Mouse (Mus musculus) kidney, embryonic 16.5 days (tissue): ENCODE measurements at regions not wholly inside any gene's neighbourhood (a gene's known extent, or its start where the extent isn't known, plus 50 kb on each side); places are given as distances from the start of the nearest gene placed in this dataset.

Source experiments
- ATAC-seq: fragments of 200-750 bp; cut with Nextera tagmentation; 2 replicates; pipeline ENCODE4 v1.8.0; 2017; ENCODE audit warnings: moderate TSS enrichment; ENCODE audit not compliant: low FRiP score, low TSS enrichment
- H3K27ac ChIP-seq: fragments of 300-500 bp; sonication (generic); 2 replicates; pipeline ENCODE4 v1.5.1; 2014; ENCODE audit warnings: low read length
- H3K27me3 ChIP-seq: fragments of 300-500 bp; sonication (generic); 2 replicates; pipeline ENCODE4 v1.6.1; 2014; ENCODE audit warnings: low read length, control low read depth, mixed read lengths; ENCODE audit not compliant: insufficient read depth
- H3K36me3 ChIP-seq: fragments of 300-500 bp; sonication (generic); 2 replicates; pipeline ENCODE4 v1.6.1; 2014; ENCODE audit warnings: low read length, control low read depth, mixed read lengths; ENCODE audit not compliant: insufficient read depth
- H3K4me1 ChIP-seq: fragments of 300-500 bp; sonication (generic); 2 replicates; pipeline ENCODE4 v1.6.1; 2014; ENCODE audit warnings: low read length, control low read depth, mixed read lengths; ENCODE audit not compliant: insufficient read depth
- H3K4me2 ChIP-seq: fragments of 300-500 bp; sonication (generic); replicated peaks from 2 replicates; pipeline ENCODE4 v1.6.1; 2014; ENCODE audit warnings: low read depth, low read length
- H3K4me3 ChIP-seq: fragments of 300-500 bp; sonication (generic); 2 replicates; pipeline ENCODE4 v1.5.1; 2014; ENCODE audit warnings: mild to moderate bottlenecking, low read length
- H3K9ac ChIP-seq: fragments of 300-500 bp; sonication (generic); replicated peaks from 2 replicates; pipeline ENCODE4 v1.6.1; 2014; ENCODE audit warnings: low read length
- H3K9me3 ChIP-seq: fragments of 300-500 bp; sonication (generic); 2 replicates; pipeline ENCODE4 v1.6.1; 2016; ENCODE audit warnings: low read length, control low read depth
- WGBS: fragments of 180-500 bp; shearing (Covaris S2); extraction: QIAGEN DNeasy Blood & Tissue Kit; methylation state at CpG from one replicate; pipeline ENCODE4 v1.1.7; 2014; 5-methylcytosine and 5-hydroxymethylcytosine counted together

DNA sequence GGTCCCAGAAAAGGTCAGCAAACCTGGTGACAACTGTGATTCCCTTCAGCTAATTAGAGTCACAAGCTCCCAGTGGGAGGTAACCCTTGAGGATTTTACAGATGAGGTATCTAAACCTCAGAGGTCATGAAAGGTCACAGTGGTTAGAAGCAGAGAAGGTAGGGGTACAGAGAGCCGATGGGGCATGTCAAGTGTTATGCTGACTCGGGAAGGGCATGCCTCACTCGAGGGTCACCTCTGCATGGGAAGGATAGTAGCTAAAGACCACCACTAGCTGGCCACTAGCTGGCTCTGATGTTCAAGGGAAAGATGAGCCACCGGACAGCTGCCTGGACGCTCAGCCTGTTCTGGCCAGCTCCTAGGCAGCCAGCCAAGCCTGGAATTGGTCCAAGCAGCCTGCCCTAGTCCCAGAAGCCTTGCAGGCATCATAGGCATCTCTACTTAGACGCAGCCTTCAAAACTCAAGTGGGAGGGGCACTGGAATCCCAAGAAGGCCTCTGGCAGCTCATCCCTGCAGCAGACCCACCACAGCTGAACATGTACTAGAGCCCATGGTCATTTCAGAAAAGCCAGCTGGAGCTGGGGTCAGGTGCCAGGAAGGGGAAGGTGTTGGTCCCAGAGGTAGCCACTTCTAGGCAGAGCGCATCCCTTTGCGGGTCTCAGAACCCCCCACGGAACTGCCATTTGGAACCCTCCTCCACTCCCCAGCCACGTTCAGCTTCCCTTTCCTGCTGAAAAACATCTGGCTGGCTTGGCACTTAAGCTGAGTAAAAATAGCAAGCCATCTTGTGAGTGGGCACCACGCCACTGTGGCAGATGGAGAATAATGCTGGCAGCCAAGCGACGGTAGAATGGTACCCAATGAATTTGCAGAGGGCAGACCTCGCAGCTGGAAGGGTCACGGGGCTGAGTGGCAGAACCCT lies 159.8 kb downstream of the Rybp start:
- Histone ChIP-seq H3K4me3 (no peak overlapping the region), H3K4me1 (peaks cover 5% of the 10 kb centered on the region; the same call in 1 of the 2 replicates), H3K36me3 (no peaks in the 10 kb centered on the region), H3K27me3 (peaks cover 2% of the 10 kb centered on the region; the same call in 1 of the 2 replicates), H3K27ac (no peak overlapping the region), H3K9me3 (peaks cover 2% of the 10 kb centered on the region; the same call in 1 of the 2 replicates), H3K4me2 (no peak overlapping the region), H3K9ac (no peak overlapping the region)
- WGBS, result 34% methylated on average over 15 of the region's 15 CpGs
- ATAC-seq, result peak; percentile 79

DNA sequence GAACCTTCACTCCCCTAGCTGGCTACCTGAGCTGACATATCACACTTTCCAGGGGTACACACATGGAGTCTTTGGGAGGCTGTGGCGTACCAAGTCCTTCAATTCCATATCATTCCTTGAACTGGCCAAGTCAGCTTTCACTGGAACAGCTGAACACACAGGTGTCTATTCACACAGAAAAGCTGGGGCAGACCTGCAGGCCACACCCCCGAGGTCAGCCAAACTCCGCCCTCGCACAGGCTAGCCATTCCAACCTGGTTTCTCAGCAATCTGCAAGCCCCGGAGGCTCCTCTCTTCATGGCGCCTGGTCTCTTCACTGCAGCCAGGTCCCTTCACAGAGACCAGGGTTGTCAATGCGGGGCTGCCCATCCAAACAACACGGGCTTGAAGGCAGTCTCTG lies 160.5 kb downstream of the Rybp start:
- Histone ChIP-seq H3K9me3 (peaks cover 2% of the 10 kb centered on the region; the same call in 1 of the 2 replicates), H3K4me2 (no peak overlapping the region), H3K4me3 (no peak overlapping the region), H3K27me3 (peaks cover 2% of the 10 kb centered on the region; the same call in 1 of the 2 replicates), H3K9ac (no peak overlapping the region), H3K27ac (no peak overlapping the region), H3K4me1 (peaks cover 5% of the 10 kb centered on the region; the same call in 1 of the 2 replicates), H3K36me3 (no peaks in the 10 kb centered on the region)
- no peak for ATAC-seq
- 58% methylated on average over 8 of the region's 8 CpGs for WGBS

DNA sequence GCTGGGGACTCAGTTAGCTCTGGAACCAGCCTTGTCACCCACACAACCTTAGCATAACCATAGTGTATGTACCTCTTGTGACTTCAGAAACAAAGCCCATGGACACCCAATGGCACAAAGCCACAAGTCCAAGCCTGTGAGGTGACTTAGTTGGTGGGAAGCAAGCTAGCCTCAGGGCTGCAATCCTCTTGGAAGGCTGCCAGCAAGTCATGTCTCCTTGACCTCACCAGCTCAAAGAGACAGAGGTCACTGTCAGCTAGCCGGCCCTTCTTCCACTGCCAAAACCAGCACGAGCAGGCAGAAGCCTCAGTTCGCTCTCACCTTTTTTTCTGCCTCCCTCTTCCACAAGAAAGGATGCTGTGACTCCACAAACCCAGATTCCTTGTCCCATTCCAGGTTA lies 161.0 kb downstream of the Rybp start:
- peaks cover 4% of the 10 kb centered on the region for H3K27me3 ChIP-seq
- peaks cover 5% of the 10 kb centered on the region; the same call in 1 of the 2 replicates for H3K4me1 ChIP-seq
- H3K36me3 ChIP-seq, result no peaks in the 10 kb centered on the region
- ATAC-seq, result no peak
- H3K9me3 ChIP-seq, result peaks cover 2% of the 10 kb centered on the region; the same call in 1 of the 2 replicates
- H3K9ac ChIP-seq, result no peak overlapping the region
- no peak overlapping the region for H3K27ac ChIP-seq
- H3K4me2 ChIP-seq, result no peak overlapping the region
- H3K4me3 ChIP-seq, result no peak overlapping the region
- 75% methylated on average over 3 of the region's 3 CpGs for WGBS

DNA sequence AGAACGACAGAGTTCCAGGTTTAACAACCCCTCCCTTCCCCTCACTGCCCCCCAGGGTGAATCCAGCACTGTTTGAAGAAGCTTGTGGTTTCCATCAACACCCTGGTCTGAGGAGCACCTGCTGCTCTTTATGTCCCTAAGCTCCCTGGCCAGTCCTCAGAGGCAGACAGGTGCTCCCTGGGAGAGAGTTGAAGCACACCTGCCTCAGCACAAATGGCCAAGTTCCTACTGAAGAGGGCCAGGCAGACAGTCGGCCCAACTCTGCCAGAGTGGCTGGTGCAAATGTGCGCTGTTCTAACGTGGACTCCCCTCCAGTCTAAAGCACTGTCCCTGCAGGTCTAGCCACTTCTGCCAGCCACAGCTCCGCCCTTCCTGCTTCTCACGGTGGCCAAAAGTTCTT lies 166.0 kb downstream of the Rybp start:
- WGBS, result 56% methylated on average over 6 of the region's 6 CpGs
- no peaks in the 10 kb centered on the region for H3K36me3 ChIP-seq
- H3K9ac ChIP-seq, result no peak overlapping the region
- no peak for ATAC-seq
- H3K9me3 ChIP-seq, result peaks cover 2% of the 10 kb centered on the region; the same call in 1 of the 2 replicates
- no peak overlapping the region for H3K4me3 ChIP-seq
- H3K27me3 ChIP-seq, result peaks cover 6% of the 10 kb centered on the region
- H3K4me1 ChIP-seq, result no peaks in the 10 kb centered on the region
- no peak overlapping the region for H3K27ac ChIP-seq
- H3K4me2 ChIP-seq, result no peak overlapping the region

DNA sequence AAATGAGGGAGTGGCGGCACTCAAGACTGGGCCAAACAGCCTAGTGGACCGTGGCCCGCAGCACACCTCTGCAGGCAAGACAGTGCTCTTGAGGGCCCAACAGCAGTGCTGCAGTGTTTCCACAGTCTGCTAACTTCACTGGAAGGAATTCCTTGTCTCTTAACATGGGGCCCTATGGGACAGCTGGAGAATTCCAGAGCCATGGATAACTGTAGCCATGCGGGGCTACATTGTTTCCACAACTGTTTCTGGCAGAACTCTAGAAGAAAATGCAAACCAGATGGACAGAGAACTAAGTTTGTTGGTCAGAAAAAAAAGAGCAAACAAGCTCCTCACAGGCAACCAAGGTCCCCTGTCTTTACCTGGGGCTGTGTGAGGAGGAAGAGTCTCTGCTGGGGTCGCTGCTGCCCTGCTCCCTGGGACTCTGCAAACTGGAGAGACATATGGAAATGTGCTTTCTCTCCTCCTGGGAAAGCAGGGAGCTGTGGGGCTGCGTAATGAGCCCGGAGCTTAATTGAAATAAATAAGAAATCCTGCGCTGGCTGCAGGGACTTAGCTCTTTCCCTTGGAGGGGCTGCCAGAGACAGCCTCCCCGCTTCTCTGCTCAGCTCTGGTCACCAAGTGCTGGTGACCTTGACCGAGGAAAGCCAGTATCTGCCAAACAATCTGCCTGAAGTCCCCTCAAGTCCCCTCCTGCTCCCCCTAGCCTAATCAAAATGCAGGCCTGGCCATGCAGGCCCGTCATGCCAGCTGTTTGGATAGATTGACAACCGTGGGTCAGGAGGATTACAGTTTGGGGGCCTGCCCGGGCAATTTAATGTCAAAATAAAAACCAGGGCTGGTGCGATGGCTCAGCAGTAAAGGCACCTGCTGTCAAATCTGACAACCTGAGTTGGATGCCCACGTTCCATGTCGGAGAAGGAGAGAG lies 167.0 kb downstream of the Rybp start:
- no peak overlapping the region for H3K4me2 ChIP-seq
- WGBS, result 68% methylated on average over 16 of the region's 16 CpGs
- no peak overlapping the region for H3K27ac ChIP-seq

DNA sequence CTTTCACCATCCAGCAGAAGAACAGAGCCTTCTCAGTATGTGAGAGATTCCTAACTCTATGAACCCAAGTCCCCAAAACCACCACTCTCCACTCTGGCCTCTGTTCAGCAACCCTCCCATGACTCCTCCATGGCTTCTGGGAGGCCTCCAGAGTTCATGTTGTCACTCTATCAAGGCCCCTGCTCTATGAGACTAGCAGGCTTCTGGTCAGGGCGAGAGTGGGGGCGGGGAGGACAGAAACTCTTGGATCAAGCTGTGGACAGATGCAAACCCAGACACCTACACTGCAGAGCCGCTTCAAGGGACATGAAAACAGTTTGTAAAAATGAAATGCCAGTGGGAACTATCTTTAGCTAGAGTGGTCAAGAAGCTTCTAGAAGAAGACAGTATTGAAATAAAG lies 170.2 kb downstream of the Rybp start:
- no peak overlapping the region for H3K9ac ChIP-seq
- 81% methylated on average over 3 of the region's 3 CpGs for WGBS
- no peaks in the 10 kb centered on the region for H3K36me3 ChIP-seq
- peaks cover 10% of the 10 kb centered on the region for H3K4me1 ChIP-seq
- H3K4me2 ChIP-seq, result no peak overlapping the region
- H3K27me3 ChIP-seq, result peaks cover 3% of the 10 kb centered on the region
- H3K27ac ChIP-seq, result no peak overlapping the region
- no peak overlapping the region for H3K4me3 ChIP-seq
- no peak for ATAC-seq
- H3K9me3 ChIP-seq, result no peaks in the 10 kb centered on the region

More for the DNA sequence above, 167.0 kb downstream of the Rybp start:
- ATAC-seq, result no peak
- Histone ChIP-seq H3K4me3 (no peak overlapping the region), H3K9me3 (peaks cover 1% of the 10 kb centered on the region; the same call in 1 of the 2 replicates), H3K36me3 (no peaks in the 10 kb centered on the region), H3K9ac (no peak overlapping the region), H3K4me1 (no peaks in the 10 kb centered on the region), H3K27me3 (peaks cover 3% of the 10 kb centered on the region)

DNA sequence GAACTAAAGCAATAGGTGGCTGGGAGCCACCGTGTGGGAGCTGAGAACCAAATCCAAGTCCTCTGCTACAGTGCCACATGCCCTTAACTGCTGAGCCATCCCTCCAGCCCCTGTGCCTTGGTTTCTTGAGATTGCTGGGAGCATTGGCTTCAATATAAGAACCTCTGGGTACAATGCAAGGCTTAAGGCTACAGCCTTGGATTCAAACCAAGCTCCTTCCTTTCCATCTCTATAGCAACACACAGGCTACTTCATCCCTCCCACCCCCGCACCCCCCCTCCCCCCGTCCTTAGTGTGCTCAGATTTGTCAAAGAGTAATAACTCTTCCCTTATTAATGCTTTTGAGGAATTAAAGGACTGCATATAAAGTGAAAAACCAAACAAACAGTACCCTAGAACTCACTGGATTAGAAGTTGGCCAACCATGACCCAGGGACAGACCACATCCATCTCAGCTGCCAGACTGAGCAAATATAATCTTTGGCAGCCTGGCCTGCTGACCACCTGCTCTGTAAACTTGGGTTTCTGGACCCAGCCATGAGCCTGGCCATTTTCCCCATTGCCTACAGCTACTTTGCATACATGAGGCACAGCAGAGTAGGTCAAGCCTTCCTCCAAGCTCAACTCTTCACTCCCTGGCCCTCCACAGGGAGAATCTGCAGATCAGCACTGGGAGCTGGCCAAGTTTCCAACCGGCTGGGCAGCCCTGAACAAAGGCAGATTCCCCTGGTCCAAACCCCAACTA lies 173.7 kb downstream of the Rybp start:
- Histone ChIP-seq H3K4me2 (no peak overlapping the region), H3K4me1 (peaks cover 28% of the 10 kb centered on the region), H3K4me3 (no peak overlapping the region), H3K27me3 (0 out of 2 replicates have a peak, but pooled peaks cover 3% of the 10 kb centered on the region), H3K9me3 (no peaks in the 10 kb centered on the region), H3K27ac (no peak overlapping the region), H3K9ac (no peak overlapping the region), H3K36me3 (no peaks in the 10 kb centered on the region)
- WGBS, result 31% methylated on average over 4 of the region's 4 CpGs
- peak; percentile 40; the same call in 1 of the 2 replicates for ATAC-seq

DNA sequence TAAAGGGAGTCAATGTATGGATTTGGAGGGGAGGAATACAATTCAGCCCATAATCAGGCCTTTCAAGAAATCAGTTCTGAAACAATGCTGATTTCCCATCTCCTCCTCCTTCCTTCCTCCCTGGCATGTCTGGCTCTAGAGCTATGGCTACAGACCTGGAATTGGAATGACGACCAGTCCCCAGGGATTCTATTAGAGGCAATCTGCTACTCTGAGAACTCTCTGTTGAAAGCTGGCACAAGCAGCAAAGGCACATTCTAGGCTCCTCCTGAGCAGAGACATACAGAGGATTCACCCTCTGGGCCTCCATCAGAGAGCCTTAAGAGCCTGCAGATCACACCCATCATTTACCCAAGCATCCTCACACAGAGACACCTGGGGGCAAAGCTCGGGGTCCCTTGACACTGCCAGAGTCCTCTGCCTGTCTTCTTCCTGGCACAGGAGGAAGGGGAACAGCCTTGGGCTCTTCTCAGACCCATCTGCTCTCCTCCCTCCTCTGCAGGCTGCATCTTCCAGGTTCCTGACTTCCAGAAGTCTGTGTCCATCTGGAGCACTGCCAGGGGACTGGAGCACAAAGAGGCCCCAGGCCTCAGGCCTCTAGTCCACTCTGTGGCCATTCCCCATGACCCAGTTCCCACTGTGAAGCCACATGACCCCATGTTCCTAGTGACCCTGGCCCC lies 176.2 kb downstream of the Rybp start:
- WGBS, result 71% methylated on average over 2 of the region's 2 CpGs

More for the DNA sequence above, 176.2 kb downstream of the Rybp start:
- no peaks in the 10 kb centered on the region for H3K9me3 ChIP-seq
- no peak overlapping the region for H3K9ac ChIP-seq
- H3K36me3 ChIP-seq, result no peaks in the 10 kb centered on the region
- ATAC-seq, result no peak
- no peak overlapping the region for H3K4me3 ChIP-seq
- no peak overlapping the region for H3K4me2 ChIP-seq
- H3K4me1 ChIP-seq, result peaks cover 28% of the 10 kb centered on the region
- H3K27me3 ChIP-seq, result peaks cover 11% of the 10 kb centered on the region; the same call in 1 of the 2 replicates
- H3K27ac ChIP-seq, result no peak overlapping the region
